Comparison of ENCODE assay signal across 9 mouse cellular contexts in genomic region chr2:72620182-72620652, GRCm38 (mm10).
DNase-seq lines count a peak whose midpoint lies in the region; ATAC-seq and TF ChIP-seq lines count a peak whose summit lies in the region.
"Had no signal": no experiment of that assay in that cellular context is flagged by ENCODE, and none has a peak within 500 bp of the region (broad histone marks: within the 10 kb centered on the region; RNA-seq: fewer than 3 reads in every experiment).

No protein-coding gene starts in this region.

- no peak for TF ChIP-seq POLR2A in brain, embryonic 14.5 days (IDR thresholded peaks at IDR 0.05; ENCODE audit: borderline replicate concordance, extremely low read depth, insufficient read depth, insufficient read length, poor library complexity, severe bottlenecking)

- DNase-seq in ES-CJ7 (ENCODE audit: low read depth, low spot score) = peak; percentile 13
- peak; percentile 51 for DNase-seq in brain, embryonic 14.5 days (ENCODE audit: low read depth)
- DNase-seq in heart, postnatal 10 days = peak; percentile 21 to 22
- DNase-seq in lung, postnatal 36 days = peak; percentile 10
- no peak for DNase-seq in frontal cortex, postnatal 25 days (ENCODE audit: low spot score in 2 of 2)
- no peak for DNase-seq in adrenal gland, postnatal 4 days (ENCODE audit: low spot score in 2 of 2)
- DNase-seq in left cerebral cortex, adult 11 months (ENCODE audit: low spot score) = no peak
- DNase-seq: gastrocnemius, postnatal 36 days had no signal

- intact Hi-C loops in heart, postnatal 10 days (cut with DNase I) = loop anchor here (2.0 kb wide), 1 partner anchor 103 kb away; no protein-coding TSS in a partner anchor

- TF ChIP-seq CTCF in brain, embryonic 14.5 days (IDR thresholded peaks at IDR 0.05; ENCODE audit: borderline replicate concordance, extremely low read depth, insufficient read depth, insufficient read length) = 0 out of 2 replicates have a peak, but pooled peaks have one; percentile 22

- ATAC-seq in monocyte, adult 5-6 weeks (replicated peaks; ENCODE audit: insufficient number of reproducible peaks, low FRiP score, low TSS enrichment, poor library complexity, severe bottlenecking) = no peak

Comparison
In these comparisons a context has a peak if more than half of its experiments do, and no peak if none do; other contexts are left out.
1. DNase-seq: peak in ES-CJ7 (single experiment), brain, embryonic 14.5 days (single experiment), heart, postnatal 10 days (2 of 2) and lung, postnatal 36 days (single experiment); none in frontal cortex, postnatal 25 days (0 of 2), adrenal gland, postnatal 4 days (0 of 2) and left cerebral cortex, adult 11 months (single experiment).